Mouse (Mus musculus): ENCODE results near the gene Fam131c. TPM values are rescaled to one million over a fixed set of nuclear protein-coding genes. Genes with fewer than 3 reads are reported as not detected.

Gene Fam131c
- 1 to 10 TPM; 2.7 to 4.1 (median 3.6) TPM for total RNA-seq (2022)

GRCm38 (mm10) chr4:141367997-141368791, at the start of gene Fam131c:
Fam131c (plus strand) TSS chr4:141368220.
- no peak for DNase-seq (ENCODE audit: low spot score in 2 of 2)

- DNase-seq (ENCODE audit: low spot score in 2 of 2) = no peak
Observed at GRCm38 (mm10) chr4:141322526-141322925, 45.5 kb upstream of the Fam131c start.

- DNase-seq (ENCODE audit: low spot score in 2 of 2) = no peak
Observed at GRCm38 (mm10) chr4:141324771-141325191, 43.2 kb upstream of the Fam131c start.

- no peak for DNase-seq (ENCODE audit: low spot score in 2 of 2)
Observed at GRCm38 (mm10) chr4:141325636-141326035, 42.4 kb upstream of the Fam131c start.

GRCm38 (mm10) chr4:141327075-141327474, 40.9 kb upstream of the Fam131c start:
- DNase-seq (ENCODE audit: low spot score in 2 of 2) = no peak

GRCm38 (mm10) chr4:141328742-141329141, 39.3 kb upstream of the Fam131c start:
- DNase-seq (ENCODE audit: low spot score in 2 of 2) = no peak

GRCm38 (mm10) chr4:141329968-141330367, 38.1 kb upstream of the Fam131c start:
- no peak for DNase-seq (ENCODE audit: low spot score in 2 of 2)

- no peak for DNase-seq (ENCODE audit: low spot score in 2 of 2)
Observed at GRCm38 (mm10) chr4:141331446-141331845, 36.6 kb upstream of the Fam131c start.

GRCm38 (mm10) chr4:141332258-141332657, 35.8 kb upstream of the Fam131c start:
- no peak for DNase-seq (ENCODE audit: low spot score in 2 of 2)

- no peak for DNase-seq (ENCODE audit: low spot score in 2 of 2)
Observed at GRCm38 (mm10) chr4:141334695-141335094, 33.3 kb upstream of the Fam131c start.

- no peak for DNase-seq (ENCODE audit: low spot score in 2 of 2)
Observed at GRCm38 (mm10) chr4:141335263-141335796, 32.7 kb upstream of the Fam131c start.

- no peak for DNase-seq (ENCODE audit: low spot score in 2 of 2)
Observed at GRCm38 (mm10) chr4:141336196-141336595, 31.8 kb upstream of the Fam131c start.

- DNase-seq (ENCODE audit: low spot score in 2 of 2) = no peak
Observed at GRCm38 (mm10) chr4:141337986-141338385, 30.0 kb upstream of the Fam131c start.

GRCm38 (mm10) chr4:141338853-141339252, 29.2 kb upstream of the Fam131c start:
- DNase-seq (ENCODE audit: low spot score in 2 of 2) = no peak

- no peak for DNase-seq (ENCODE audit: low spot score in 2 of 2)
Observed at GRCm38 (mm10) chr4:141341477-141341876, 26.5 kb upstream of the Fam131c start.

GRCm38 (mm10) chr4:141343515-141343914, 24.5 kb upstream of the Fam131c start:
- DNase-seq (ENCODE audit: low spot score in 2 of 2) = no peak

GRCm38 (mm10) chr4:141345219-141345618, 22.8 kb upstream of the Fam131c start:
- DNase-seq (ENCODE audit: low spot score in 2 of 2) = no peak

- no peak for DNase-seq (ENCODE audit: low spot score in 2 of 2)
Observed at GRCm38 (mm10) chr4:141347365-141347797, 20.6 kb upstream of the Fam131c start.

GRCm38 (mm10) chr4:141348616-141349015, 19.4 kb upstream of the Fam131c start:
- no peak for DNase-seq (ENCODE audit: low spot score in 2 of 2)

- no peak for DNase-seq (ENCODE audit: low spot score in 2 of 2)
Observed at GRCm38 (mm10) chr4:141350015-141350414, 18.0 kb upstream of the Fam131c start.

GRCm38 (mm10) chr4:141351972-141352371, 16.0 kb upstream of the Fam131c start:
- no peak for DNase-seq (ENCODE audit: low spot score in 2 of 2)

GRCm38 (mm10) chr4:141352986-141353385, 15.0 kb upstream of the Fam131c start:
- DNase-seq (ENCODE audit: low spot score in 2 of 2) = no peak

- DNase-seq (ENCODE audit: low spot score in 2 of 2) = no peak
Observed at GRCm38 (mm10) chr4:141353868-141354267, 14.2 kb upstream of the Fam131c start.

All from left cerebral cortex, adult 8-10 months (tissue).